Comparison of ENCODE assay signal across 21 mouse cellular contexts in genomic region chr12:95850144-95850803, GRCm38 (mm10).
A peak's percentile ranks its signal among the peaks of the same experiment; 100 is the strongest.
DNase-seq lines count a peak whose midpoint lies in the region; ATAC-seq lines count a peak whose summit lies in the region.
"Had no signal": no experiment of that assay in that cellular context is flagged by ENCODE, and none has a peak within 500 bp of the region (broad histone marks: within the 10 kb centered on the region; RNA-seq: fewer than 3 reads in every experiment).

No protein-coding gene starts in this region.

- no peaks in the 10 kb centered on the region for H3K27me3 ChIP-seq in limb, embryonic 13.5 days
- H3K27me3 ChIP-seq: midbrain, embryonic 12.5 days had no signal

- 0 out of 2 replicates have a peak overlapping the region, but pooled peaks have one; percentile 2 for H3K4me2 ChIP-seq in limb, embryonic 13.5 days (replicated peaks)
- H3K4me2 ChIP-seq: heart, embryonic 11.5 days; liver, embryonic 11.5 days; midbrain, embryonic 12.5 days had no signal

- no peak overlapping the region for H3K27ac ChIP-seq in limb, embryonic 13.5 days
- H3K27ac ChIP-seq: midbrain, embryonic 12.5 days had no signal

- no peaks in the 10 kb centered on the region for H3K9me3 ChIP-seq in limb, embryonic 13.5 days
- H3K9me3 ChIP-seq: midbrain, embryonic 12.5 days had no signal

- peak; percentile 2 for DNase-seq in brain, adult 2 months (ENCODE audit: low read depth, low spot score)
- DNase-seq in embryo, embryonic 10 days (ENCODE audit: low spot score): peak; percentile 29
- peak; percentile 13 for DNase-seq in fibroblast of lung, adult 2 months (ENCODE audit: low read depth)
- DNase-seq in left cerebral cortex, adult 18-20 months (ENCODE audit: low spot score in 2 of 2): no peak
- no peak for DNase-seq in urinary bladder, postnatal 25 days (ENCODE audit: low spot score)
- DNase-seq in gastrocnemius, postnatal 10 days: no peak
- no peak for DNase-seq in thymus, postnatal 0 days (ENCODE audit: low spot score)
- DNase-seq: adrenal gland, postnatal 25 days; cerebellum, adult 11 months; cerebellum, postnatal 10 days; kidney, adult 9 months; kidney, postnatal 36 days; liver, postnatal 0 days; thymus, postnatal 14 days had no signal

- no peak overlapping the region for H3K9ac ChIP-seq in limb, embryonic 13.5 days
- H3K9ac ChIP-seq: liver, postnatal 0 days; midbrain, embryonic 12.5 days had no signal

- H3K36me3 ChIP-seq in limb, embryonic 13.5 days: no peaks in the 10 kb centered on the region
- H3K36me3 ChIP-seq: midbrain, embryonic 12.5 days had no signal

- no peak overlapping the region for H3K4me3 ChIP-seq in limb, embryonic 13.5 days
- H3K4me3 ChIP-seq: midbrain, embryonic 12.5 days had no signal

- ATAC-seq in limb, embryonic 13.5 days (ENCODE audit: low FRiP score, low read depth): peak; percentile 48; the same call in 1 of the 2 replicates
- ATAC-seq: hindbrain, embryonic 16.5 days; intestine, embryonic 16.5 days; liver, postnatal 0 days; lung, postnatal 0 days had no signal

- WGBS in limb, embryonic 13.5 days: 14% methylated on average over 8 of the region's 8 CpGs

- H3K4me1 ChIP-seq in limb, embryonic 13.5 days: peaks cover 5% of the 10 kb centered on the region; the same call in 1 of the 2 replicates
- H3K4me1 ChIP-seq: midbrain, embryonic 12.5 days had no signal

Comparison
In these comparisons a context has a peak if more than half of its experiments do, and no peak if none do; other contexts are left out.
1. DNase-seq: peak in brain, adult 2 months (single experiment), embryo, embryonic 10 days (single experiment) and fibroblast of lung, adult 2 months (single experiment); none in left cerebral cortex, adult 18-20 months (0 of 2), urinary bladder, postnatal 25 days (single experiment), gastrocnemius, postnatal 10 days (single experiment) and thymus, postnatal 0 days (single experiment).